Mouse (Mus musculus) kidney, embryonic 14.5 days (tissue): ENCODE measurements around the gene Bak1. TPM values are rescaled to one million over a fixed set of nuclear protein-coding genes. Genes with fewer than 3 reads are reported as not detected.

Experiments used
- ATAC-seq: fragments of 200-750 bp; cut with Nextera tagmentation; 2 replicates; pipeline ENCODE4 v1.8.0; 2017; ENCODE audit warnings: moderate number of reproducible peaks, mild to moderate bottlenecking, moderate TSS enrichment, moderate library complexity; ENCODE audit not compliant: low FRiP score, low TSS enrichment
- H3K27ac ChIP-seq: fragments of 300-500 bp; sonication (generic); 2 replicates; pipeline ENCODE4 v1.5.1; 2014; ENCODE audit warnings: low read depth, mild to moderate bottlenecking, low read length, moderate library complexity, mixed read lengths
- H3K27me3 ChIP-seq: fragments of 300-500 bp; sonication (generic); 2 replicates; pipeline ENCODE4 v1.6.1; 2014; ENCODE audit warnings: mild to moderate bottlenecking, low read length; ENCODE audit not compliant: control insufficient read depth, insufficient read depth
- H3K36me3 ChIP-seq: fragments of 300-500 bp; sonication (generic); 2 replicates; pipeline ENCODE4 v1.6.1; 2014; ENCODE audit warnings: low read length, mixed read lengths; ENCODE audit not compliant: control insufficient read depth, insufficient read depth
- H3K4me1 ChIP-seq: fragments of 300-500 bp; sonication (generic); 2 replicates; pipeline ENCODE4 v1.6.1; 2014; ENCODE audit warnings: low read length, mixed read lengths; ENCODE audit not compliant: control insufficient read depth, insufficient read depth
- H3K4me2 ChIP-seq: fragments of 300-500 bp; sonication (generic); replicated peaks from 2 replicates; pipeline ENCODE4 v1.6.1; 2014; ENCODE audit warnings: low read depth, mild to moderate bottlenecking, low read length
- H3K4me3 ChIP-seq: fragments of 300-500 bp; sonication (generic); 2 replicates; pipeline ENCODE4 v1.5.1; 2014; ENCODE audit warnings: mild to moderate bottlenecking, low read length
- H3K9ac ChIP-seq: fragments of 300-500 bp; sonication (generic); 2 replicates; pipeline ENCODE4 v1.6.1; 2014; ENCODE audit warnings: low read depth, mild to moderate bottlenecking, low read length, moderate library complexity
- H3K9me3 ChIP-seq: fragments of 300-500 bp; sonication (generic); 2 replicates; pipeline ENCODE4 v1.6.1; 2016; ENCODE audit warnings: low read length; ENCODE audit not compliant: control insufficient read depth
- WGBS: fragments of 180-500 bp; shearing (Covaris S2); extraction: QIAGEN DNeasy Blood & Tissue Kit; methylation state at CpG from one replicate; pipeline ENCODE4 v1.1.7; 2014; 5-methylcytosine and 5-hydroxymethylcytosine counted together
- polyA plus RNA-seq: library from polyadenylated mRNA; unstranded; fragments of >200 nt; fragmentation: Nextera tagmentation; extraction: Ambion mirVana; gene quantifications from 2 replicates; pipeline ENCODE4 v1.2.1, GENCODE M21; 2014

Gene Bak1
- polyA plus RNA-seq, 1 experiment from 2014 or later, result 11.1 TPM

DNA sequence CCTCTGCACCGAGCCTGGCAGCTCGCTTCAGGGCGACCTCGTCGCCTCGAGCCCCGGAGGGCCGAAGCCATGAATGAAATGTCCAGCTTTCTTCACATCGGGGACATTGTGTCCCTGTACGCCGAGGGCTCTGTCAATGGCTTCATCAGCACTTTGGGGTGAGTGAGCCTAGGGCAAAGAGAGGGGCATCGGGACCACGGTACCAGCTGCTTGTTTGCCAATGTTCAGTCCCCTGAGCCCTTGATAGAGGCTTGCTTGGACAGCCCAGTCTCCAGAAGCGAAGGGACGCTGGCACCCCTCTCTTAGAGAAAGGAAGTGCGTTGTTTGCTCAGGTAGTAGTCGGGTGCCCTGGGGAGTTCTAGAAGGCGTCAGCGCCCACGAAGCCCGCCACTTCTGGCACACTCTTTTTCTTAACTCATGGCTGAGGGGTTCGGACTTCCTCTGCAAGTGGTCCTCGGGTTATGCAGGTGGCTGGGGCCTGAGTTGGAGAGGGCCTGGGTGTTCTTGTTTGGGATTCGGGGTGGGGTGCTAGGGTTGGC, 28.8 kb upstream of the Bak1 start:
- H3K4me1 ChIP-seq, result peaks cover 32% of the 10 kb centered on the region; the same call in 1 of the 2 replicates
- H3K36me3 ChIP-seq, result no peaks in the 10 kb centered on the region
- no peaks in the 10 kb centered on the region; the same call in 1 of the 2 replicates for H3K27me3 ChIP-seq
- peak overlapping the region; percentile 94 for H3K27ac ChIP-seq
- 1% methylated on average over 24 of the region's 24 CpGs for WGBS
- H3K4me3 ChIP-seq, result peak overlapping the region; percentile 55
- no peak for ATAC-seq
- peak overlapping the region; percentile 88 for H3K4me2 ChIP-seq
- H3K9me3 ChIP-seq, result no peaks in the 10 kb centered on the region
- peak overlapping the region; percentile 76 for H3K9ac ChIP-seq

- Histone ChIP-seq H3K9ac (peak within 1 kb of the TSS; percentile 76), H3K9me3 (no peaks in the 10 kb centered on the region), H3K4me2 (peak within 1 kb of the TSS; percentile 88), H3K36me3 (no peaks in the 10 kb centered on the region), H3K4me3 (peak within 1 kb of the TSS; percentile 55), H3K4me1 (peaks cover 32% of the 10 kb centered on the region; the same call in 1 of the 2 replicates), H3K27me3 (no peaks in the 10 kb centered on the region; the same call in 1 of the 2 replicates), H3K27ac (peak within 1 kb of the TSS; percentile 94)
- ATAC-seq, result peak; percentile 72
- whole genome bisulfite sequencing, result 1% methylated on average over 62 of the region's 66 CpGs
These were observed 28.2 kb upstream of the Bak1 start, which contains the start of gene Itpr3 for GRCm38 (mm10) chr17:27056812-27057516. Gene Itpr3, plus strand, starts transcription at chr17:27057304.

DNA sequence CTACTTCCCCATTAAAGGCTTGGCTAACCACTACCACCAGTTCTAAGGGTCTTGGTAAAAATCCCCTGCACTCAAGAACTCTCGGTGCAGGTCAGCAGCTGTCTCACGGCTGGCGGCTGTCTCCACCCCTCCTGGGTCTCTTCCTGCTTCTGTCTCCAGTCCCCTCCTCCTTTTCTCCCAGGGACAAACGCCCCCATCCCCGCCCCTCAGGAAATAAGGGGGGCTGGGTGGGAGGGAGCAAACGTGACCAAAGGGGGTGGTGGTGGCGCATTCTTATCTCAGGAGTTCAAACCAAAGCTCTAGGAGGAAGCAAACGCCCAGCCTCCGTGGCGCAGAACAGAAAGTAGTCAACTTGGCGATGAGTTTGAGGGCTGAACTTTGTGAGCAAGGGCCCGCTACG, 27.4 kb upstream of the Bak1 start:
- H3K36me3 ChIP-seq, result no peaks in the 10 kb centered on the region
- peak overlapping the region; percentile 55 for H3K4me3 ChIP-seq
- H3K4me2 ChIP-seq, result peak overlapping the region; percentile 88
- peaks cover 36% of the 10 kb centered on the region; the same call in 1 of the 2 replicates for H3K4me1 ChIP-seq
- H3K9ac ChIP-seq, result peak overlapping the region; percentile 76; the same call in 1 of the 2 replicates
- under 1% methylated on average over 13 of the region's 13 CpGs for WGBS
- peak overlapping the region; percentile 94 for H3K27ac ChIP-seq
- H3K27me3 ChIP-seq, result no peaks in the 10 kb centered on the region; the same call in 1 of the 2 replicates
- H3K9me3 ChIP-seq, result no peaks in the 10 kb centered on the region
- peak; percentile 62 for ATAC-seq

DNA sequence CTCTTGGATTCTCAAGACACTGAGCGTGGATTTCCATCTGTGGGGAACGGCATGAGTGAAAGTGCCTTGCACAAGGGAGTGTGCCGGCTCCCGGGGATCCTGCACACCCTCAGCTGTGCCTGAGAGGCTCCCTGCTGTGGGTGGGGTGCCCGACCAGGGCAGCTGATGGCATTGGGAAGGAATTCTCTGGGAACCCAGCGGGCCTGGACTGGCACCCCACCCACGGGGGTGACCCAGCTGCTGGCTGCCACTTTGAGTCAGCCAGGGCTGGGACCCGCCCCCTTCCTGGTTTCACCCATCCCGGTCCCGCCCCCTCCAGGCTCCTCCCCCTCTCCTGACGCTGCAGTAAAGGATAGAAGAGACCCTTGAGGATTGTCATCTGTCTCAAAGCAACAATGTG, 22.7 kb upstream of the Bak1 start:
- peak; percentile 22; the same call in 1 of the 2 replicates for ATAC-seq
- no peaks in the 10 kb centered on the region for H3K9me3 ChIP-seq
- no peak overlapping the region for H3K4me3 ChIP-seq
- H3K27me3 ChIP-seq, result no peaks in the 10 kb centered on the region
- no peaks in the 10 kb centered on the region for H3K36me3 ChIP-seq
- peaks cover 15% of the 10 kb centered on the region for H3K4me1 ChIP-seq
- 33% methylated on average over 11 of the region's 11 CpGs for WGBS
- H3K4me2 ChIP-seq, result peak overlapping the region; percentile 19; the same call in 1 of the 2 replicates
- no peak overlapping the region for H3K27ac ChIP-seq
- H3K9ac ChIP-seq, result peak overlapping the region; percentile 4; the same call in 1 of the 2 replicates

DNA sequence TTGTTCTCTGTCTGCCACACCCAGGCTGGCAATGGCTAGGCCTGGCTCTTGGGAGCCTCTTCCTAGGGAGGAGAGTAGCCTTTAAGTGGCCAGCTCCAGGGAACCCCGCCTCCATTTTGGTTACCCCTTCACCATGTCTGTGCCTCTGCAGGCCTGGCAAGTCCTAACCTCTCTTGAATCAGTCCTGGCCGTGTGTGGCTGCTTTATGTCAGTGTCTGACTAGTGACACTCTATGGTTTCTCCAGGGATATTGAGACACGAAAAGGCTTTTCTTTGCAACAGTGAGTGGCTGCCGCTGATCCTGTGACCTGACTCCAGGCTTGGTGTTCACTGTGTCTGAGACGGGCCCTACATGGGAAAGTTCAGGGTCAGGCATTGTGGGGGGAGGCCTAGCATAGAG, 22.0 kb upstream of the Bak1 start:
- H3K27ac ChIP-seq, result no peak overlapping the region
- 0 out of 2 replicates have a peak overlapping the region, but pooled peaks have one; percentile 28 for H3K9ac ChIP-seq
- WGBS, result 68% methylated on average over 5 of the region's 5 CpGs
- H3K27me3 ChIP-seq, result no peaks in the 10 kb centered on the region
- H3K36me3 ChIP-seq, result no peaks in the 10 kb centered on the region
- ATAC-seq, result no peak
- peaks cover 15% of the 10 kb centered on the region for H3K4me1 ChIP-seq
- H3K4me3 ChIP-seq, result no peak overlapping the region
- H3K9me3 ChIP-seq, result no peaks in the 10 kb centered on the region
- no peak overlapping the region for H3K4me2 ChIP-seq

- no peak for ATAC-seq
- 26% methylated on average over 14 of the region's 14 CpGs for WGBS
- no peak overlapping the region for H3K9ac ChIP-seq
- H3K4me1 ChIP-seq, result peaks cover 15% of the 10 kb centered on the region
- H3K4me2 ChIP-seq, result no peak overlapping the region
- no peaks in the 10 kb centered on the region for H3K27me3 ChIP-seq
- H3K36me3 ChIP-seq, result no peaks in the 10 kb centered on the region
- H3K9me3 ChIP-seq, result no peaks in the 10 kb centered on the region
- peak overlapping the region; percentile 84 for H3K27ac ChIP-seq
- H3K4me3 ChIP-seq, result no peak overlapping the region
These were observed 19.8 kb upstream of the Bak1 start for GRCm38 (mm10) chr17:27048445-27049239.

DNA sequence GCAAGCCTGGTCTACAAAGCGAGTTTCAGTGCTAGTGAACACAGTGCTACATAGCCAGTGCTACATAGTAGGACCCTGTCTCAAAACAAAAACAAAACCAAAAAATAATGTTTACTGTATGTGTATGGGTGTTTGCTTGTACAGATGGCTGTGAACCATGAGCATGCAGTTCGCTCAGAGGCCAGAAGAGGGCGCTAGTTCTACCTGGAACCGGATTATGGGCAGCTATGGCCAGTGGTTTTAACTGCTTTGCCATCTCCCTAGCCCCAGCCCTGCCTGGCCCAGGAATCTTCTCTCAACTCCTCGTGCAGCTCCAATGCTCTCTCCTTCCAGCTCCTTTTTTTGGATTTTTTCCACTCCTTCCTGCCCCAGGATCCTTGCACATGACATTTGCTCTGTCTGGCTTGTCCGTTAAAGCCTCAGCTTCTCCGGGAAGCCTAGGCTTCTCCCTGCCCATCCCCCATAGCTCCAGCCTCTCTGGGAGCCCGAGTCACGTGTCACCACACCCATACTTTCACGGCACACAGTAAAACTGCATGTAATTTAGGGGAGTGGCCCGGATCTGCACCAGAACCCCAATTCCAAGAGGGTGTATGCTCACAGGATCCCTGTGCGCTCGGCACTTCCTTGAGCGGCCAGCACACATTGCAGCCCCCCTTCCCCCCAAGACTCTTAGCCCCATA, 19.1 kb upstream of the Bak1 start:
- H3K9me3 ChIP-seq, result no peaks in the 10 kb centered on the region
- peaks cover 15% of the 10 kb centered on the region for H3K4me1 ChIP-seq
- no peaks in the 10 kb centered on the region for H3K36me3 ChIP-seq
- no peak overlapping the region for H3K9ac ChIP-seq
- no peak overlapping the region for H3K4me2 ChIP-seq
- H3K27me3 ChIP-seq, result no peaks in the 10 kb centered on the region
- ATAC-seq, result no peak
- no peak overlapping the region for H3K4me3 ChIP-seq
- H3K27ac ChIP-seq, result peak overlapping the region; percentile 84
- WGBS, result 76% methylated on average over 14 of the region's 14 CpGs

- WGBS, result 91% methylated on average over 6 of the region's 6 CpGs
- Histone ChIP-seq H3K4me2 (no peak overlapping the region), H3K9me3 (no peaks in the 10 kb centered on the region), H3K27me3 (no peaks in the 10 kb centered on the region), H3K27ac (no peak overlapping the region), H3K9ac (no peak overlapping the region), H3K36me3 (no peaks in the 10 kb centered on the region), H3K4me1 (peaks cover 24% of the 10 kb centered on the region), H3K4me3 (no peak overlapping the region)
- no peak for ATAC-seq
These were observed 16.4 kb upstream of the Bak1 start for GRCm38 (mm10) chr17:27045164-27045563.
